Mouse (Mus musculus) kidney, postnatal 4 days (tissue): ENCODE measurements around the gene Thada.

Experiments used
- DNase-seq, 2 experiments: peaks; one replicate each; pipeline ENCODE4 v3.0.0; 2021; ENCODE audit warnings: mixed read lengths in 2 of 2

Gene Thada

DNA sequence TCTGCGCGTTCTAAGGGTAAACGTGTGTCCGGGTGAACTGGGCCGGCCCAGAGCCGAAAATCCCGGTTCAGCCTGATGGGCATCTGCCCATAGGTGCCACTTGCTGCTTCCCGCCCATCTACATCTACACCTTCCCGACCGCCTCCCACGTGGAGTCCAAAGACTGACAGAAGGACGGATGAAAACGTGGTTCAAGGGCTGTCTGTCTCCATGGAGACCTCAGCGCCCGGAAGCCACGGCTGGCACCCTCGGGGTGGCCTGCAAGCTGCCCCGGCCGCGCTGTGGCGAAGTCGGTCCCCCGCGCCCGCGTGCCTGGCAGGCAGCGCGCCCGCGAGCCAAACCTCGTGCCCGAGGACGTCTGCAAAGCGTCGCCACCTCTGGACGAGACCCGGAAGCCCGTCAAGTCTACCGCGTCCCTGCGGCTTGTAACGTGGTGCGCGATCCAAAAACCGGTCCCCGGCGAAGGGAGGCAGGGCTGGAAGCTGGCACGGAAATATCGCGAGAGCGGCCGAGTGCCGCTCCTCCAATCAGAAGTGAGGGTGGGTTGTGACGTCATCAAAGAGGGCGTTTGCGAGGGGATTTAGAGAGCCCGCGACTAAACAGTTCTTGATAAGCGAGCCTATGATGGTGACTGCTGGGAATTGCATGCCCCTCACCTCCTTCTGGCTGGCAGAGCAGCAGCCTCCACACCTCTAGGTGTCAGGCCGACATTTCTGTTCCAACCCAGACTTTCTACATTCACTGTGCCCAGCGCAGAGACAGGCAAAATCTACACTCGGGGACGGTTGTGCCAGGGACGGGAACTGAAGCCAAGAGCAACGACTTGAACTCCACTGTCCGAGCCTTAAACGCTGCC, at the start of gene Thada:
TSS of gene Thada (minus strand) at position 453 of the 856 bp plus-strand sequence.
- DNase-seq = peak; percentile 98

DNA sequence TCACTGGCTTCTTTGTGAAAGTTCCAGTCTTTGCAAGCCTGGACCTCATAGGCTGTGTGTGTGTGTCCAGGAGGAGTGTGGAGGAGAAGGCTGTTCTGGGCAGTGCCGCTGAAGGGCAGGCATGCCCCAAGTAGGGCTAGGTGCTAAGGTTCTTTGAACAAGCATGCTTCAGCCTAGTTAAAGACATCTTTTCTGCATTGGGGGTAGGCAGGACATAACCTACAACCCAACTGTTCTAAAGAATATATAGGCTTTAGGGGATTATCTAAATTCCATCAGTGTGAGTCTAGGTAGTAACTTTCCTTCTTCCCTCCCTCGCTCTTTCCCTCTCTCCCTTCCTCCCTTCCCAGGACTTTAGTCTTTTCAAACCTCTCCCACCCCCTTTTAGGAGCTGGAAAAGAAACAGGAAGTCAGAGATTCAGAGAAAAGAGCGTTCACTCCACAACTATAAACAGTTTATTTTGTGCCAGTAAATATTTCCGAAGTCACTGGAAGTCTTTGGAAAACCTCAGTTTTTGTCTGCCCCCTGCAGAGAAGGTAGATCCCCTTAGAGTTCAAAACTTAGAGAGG, 46.6 kb upstream of the Thada start:
- peak; percentile 50 to 56 for DNase-seq

- DNase-seq = peak; percentile 91 to 95
These were observed 45.9 kb upstream of the Thada start, which contains the start of gene Plekhh2 for GRCm38 (mm10) chr17:84511682-84512515. TSS of gene Plekhh2 (plus strand) at chr17:84511895.

- DNase-seq = peak; percentile 27 to 41
These were observed 45.1 kb upstream of the Thada start for GRCm38 (mm10) chr17:84510961-84511639.

- peak; percentile 58 to 73 for DNase-seq
These were observed 44.4 kb upstream of the Thada start for GRCm38 (mm10) chr17:84510355-84510754.

GRCm38 (mm10) chr17:84509176-84509575, 43.2 kb upstream of the Thada start:
- DNase-seq = no peak

DNA sequence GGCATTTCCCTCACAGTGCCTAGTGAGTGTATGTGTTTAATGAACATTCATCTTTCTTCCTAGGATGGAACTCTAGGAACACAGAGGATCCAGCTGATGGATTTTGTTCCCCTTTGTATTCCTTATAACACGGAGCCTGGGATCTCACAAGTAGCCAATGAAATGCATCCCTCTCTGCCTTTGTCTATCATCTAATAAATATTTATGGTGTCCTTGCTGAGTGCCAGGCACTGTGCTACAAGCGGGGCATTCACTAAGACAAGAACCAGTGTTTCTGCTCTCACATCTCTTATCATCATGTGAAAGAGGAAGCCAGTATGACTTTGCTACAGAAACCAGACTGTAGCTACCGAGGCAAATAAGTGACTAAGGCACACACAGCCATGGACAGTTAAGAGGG, 42.7 kb upstream of the Thada start:
- no peak for DNase-seq

- DNase-seq = no peak
These were observed 39.9 kb upstream of the Thada start for GRCm38 (mm10) chr17:84505922-84506321.

- no peak for DNase-seq
These were observed 36.3 kb upstream of the Thada start for GRCm38 (mm10) chr17:84502341-84502740.

GRCm38 (mm10) chr17:84498639-84499038, 32.6 kb upstream of the Thada start:
- DNase-seq = peak; percentile 70 to 75

DNA sequence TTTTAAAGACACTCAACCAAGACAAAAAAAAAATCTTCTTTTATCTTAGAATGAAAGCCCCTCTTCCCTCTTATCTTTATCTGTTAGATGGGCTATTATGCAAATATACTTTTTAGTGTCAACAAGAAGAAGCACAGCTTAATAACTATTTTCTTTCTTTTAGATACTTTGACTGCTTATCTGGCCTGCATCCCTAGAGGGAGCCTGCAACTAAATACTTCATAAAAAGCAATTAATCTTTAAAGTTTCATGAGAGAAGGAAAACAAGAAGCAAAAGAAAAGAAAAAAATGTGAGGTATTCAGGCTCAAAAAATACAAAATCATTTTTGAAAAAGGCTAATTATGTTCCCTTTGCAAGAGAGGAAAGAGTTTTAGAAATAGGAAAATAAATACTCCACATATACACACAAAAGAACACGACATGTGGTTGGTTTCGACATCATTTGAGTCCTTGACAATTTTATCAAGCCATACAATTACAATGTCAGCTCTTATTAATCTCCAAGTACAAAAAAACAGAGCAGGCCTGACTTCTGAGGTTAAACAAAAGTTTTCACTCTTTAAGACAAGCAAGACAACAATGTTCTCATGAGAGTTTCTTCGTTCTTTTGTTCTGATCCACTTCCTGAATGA, 32.1 kb upstream of the Thada start:
- DNase-seq = no peak

GRCm38 (mm10) chr17:84497559-84497958, 31.6 kb upstream of the Thada start:
- no peak for DNase-seq

- no peak for DNase-seq
These were observed 31.0 kb upstream of the Thada start for GRCm38 (mm10) chr17:84497026-84497425.

DNA sequence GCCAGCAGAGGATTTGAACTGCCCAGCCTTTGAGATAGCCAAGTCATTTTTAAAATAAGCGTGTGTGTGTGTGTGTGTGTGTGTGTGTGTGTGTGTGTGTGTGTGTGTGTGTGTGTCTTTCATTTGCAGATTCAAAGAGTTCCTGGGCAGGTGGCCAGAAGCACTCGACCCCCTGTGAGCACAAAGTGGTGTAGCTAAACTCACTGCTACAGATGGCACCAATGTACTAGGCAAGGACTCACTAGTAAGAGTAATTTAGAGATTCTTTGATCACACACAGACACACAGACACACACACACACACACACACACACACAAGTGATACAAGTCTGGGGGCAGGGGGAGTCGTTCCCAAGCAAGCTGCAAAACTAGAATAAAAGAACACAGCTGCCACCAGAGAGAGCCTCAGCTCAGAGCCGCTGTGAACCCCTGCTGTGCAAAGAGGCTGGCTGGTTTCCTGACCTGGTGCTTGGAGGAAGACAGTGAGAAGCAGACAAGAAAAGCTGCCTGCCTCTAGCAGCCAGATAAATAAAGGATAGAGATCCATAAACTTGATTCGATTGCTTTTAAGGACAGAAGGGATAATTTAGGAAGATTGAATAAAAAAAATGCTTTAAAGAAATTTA, 26.4 kb upstream of the Thada start:
- no peak for DNase-seq

GRCm38 (mm10) chr17:84487415-84487814, 21.4 kb upstream of the Thada start:
- DNase-seq = no peak

DNA sequence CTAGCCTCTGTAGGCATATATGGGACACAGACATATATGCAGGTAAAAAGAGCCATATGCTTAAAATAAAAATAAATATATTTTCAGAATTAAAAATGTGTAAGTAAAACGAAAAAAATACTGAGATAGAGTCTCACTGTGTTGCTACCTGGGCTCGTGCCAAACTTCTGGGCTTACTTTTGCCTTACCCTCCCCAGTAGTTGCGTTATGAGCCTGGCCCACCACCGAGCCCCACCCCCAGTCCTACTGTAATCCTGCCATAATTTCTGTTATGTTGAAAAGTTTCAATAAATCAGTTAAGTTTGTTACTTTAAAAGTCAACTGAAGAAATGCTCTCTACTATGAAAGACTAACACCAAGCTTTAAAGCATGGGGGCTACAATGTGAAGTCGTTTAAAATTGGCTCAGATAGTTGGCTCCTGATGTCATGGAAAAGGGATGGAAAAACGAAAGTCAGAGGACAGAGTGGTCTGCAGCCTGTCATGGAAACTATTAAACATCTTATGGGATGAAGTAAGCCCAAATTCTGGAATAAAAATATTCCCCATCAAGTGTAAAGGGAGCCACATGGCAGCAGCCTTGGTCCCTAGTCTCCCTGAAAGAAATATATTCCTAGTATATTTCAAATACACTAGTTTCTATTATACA, 17.8 kb upstream of the Thada start:
- peak; percentile 25 to 37 for DNase-seq

GRCm38 (mm10) chr17:84482831-84483230, 16.8 kb upstream of the Thada start:
- no peak for DNase-seq

DNA sequence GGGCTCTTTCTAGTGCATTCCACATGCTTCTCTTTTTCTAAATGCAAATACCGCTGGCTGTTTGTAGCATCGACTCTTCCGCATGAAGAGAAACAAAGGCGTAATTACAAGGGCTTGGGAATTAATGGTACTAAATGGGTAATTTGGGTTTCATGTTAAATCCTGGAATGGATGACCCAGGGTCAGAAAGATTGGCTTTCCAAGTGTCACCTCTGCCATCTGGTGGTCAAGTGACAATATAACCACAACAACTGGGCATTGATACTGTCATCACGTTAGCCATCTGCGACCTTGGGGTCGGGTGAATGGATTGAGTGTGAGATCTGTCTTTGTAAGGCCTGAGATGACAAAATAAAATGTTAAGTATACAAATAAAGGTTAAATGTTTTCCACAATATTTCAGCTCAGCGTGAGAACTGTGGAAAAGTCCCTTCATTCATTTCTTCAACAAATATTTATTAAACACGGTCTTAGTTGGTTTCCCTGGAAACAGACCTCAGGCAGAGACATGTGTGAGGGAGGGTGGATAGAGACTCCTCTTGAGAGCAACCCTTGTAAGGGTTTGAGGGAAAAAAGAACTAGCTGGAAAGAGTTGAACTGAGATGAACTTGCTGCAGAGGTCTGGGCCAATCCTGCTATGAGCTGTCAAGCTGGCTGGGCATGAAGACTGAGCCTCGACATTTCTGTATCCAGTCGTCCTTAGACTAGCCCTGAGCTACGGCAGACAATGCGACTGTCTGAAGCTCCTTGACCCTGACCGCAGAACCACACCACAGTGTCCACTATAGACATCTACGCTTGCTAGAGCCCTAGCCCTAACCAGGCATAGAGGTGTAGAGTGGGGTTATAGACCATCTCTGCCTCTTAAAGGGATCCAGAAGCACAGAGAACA, 14.7 kb upstream of the Thada start:
- peak; percentile 22 to 47 for DNase-seq

GRCm38 (mm10) chr17:84478276-84478675, 12.3 kb upstream of the Thada start:
- DNase-seq = no peak

- no peak for DNase-seq
These were observed 11.2 kb upstream of the Thada start for GRCm38 (mm10) chr17:84477176-84477575.
